Mouse (Mus musculus) embryonic fibroblast, embryonic 13.5 days (primary cell): Measurements from ENCODE around the gene Gins2.

ENCODE experiments used
- CTCF ChIP-seq: IDR thresholded peaks from 2 replicates; pipeline ENCODE4 v1.5.1; 2011; ENCODE audit warnings: mild to moderate bottlenecking, control low read depth, low read length, moderate library complexity, borderline replicate concordance; ENCODE audit not compliant: insufficient read depth
- POLR2A ChIP-seq: IDR thresholded peaks from 2 replicates; pipeline ENCODE4 v1.6.1; 2011; ENCODE audit warnings: low read depth, mild to moderate bottlenecking, control low read depth, low read length, moderate library complexity

DNA sequence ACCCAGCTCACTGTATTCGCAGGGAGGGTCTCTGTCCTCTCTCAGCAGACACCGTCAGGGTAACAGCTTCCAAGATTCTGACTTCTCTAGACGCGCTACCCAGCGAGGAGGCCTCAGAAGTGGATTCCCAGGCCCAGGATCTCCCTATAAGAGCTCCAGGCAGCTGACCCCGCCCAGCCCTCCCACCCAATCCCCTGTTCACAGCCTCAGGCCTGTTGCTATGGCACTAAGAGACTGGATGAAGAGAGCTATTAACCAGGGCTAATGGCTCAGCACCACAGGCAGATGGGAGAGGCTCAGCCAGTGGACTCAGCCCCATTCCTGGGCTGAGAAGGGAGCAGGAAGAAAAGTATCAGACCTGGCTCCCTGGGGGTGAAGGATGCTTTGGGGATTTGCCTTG lies 13.6 kb upstream of the Gins2 start:
- TF ChIP-seq POLR2A (no peak), CTCF (no peak)
